Mouse (Mus musculus) stomach, embryonic 14.5 days (tissue): Measurements from ENCODE around the gene Angptl7. TPM values are rescaled to one million over a fixed set of nuclear protein-coding genes. Genes with fewer than 3 reads are reported as not detected.

Experiments used
- ATAC-seq: fragments of 200-750 bp; cut with Nextera tagmentation; 2 replicates; pipeline ENCODE4 v1.8.0; 2017; ENCODE audit warnings: low read depth, moderate TSS enrichment; ENCODE audit not compliant: insufficient number of reproducible peaks, insufficient read depth, low FRiP score
- H3K27ac ChIP-seq: fragments of 300-500 bp; sonication (generic); 2 replicates; pipeline ENCODE4 v1.5.1; 2014; ENCODE audit warnings: mild to moderate bottlenecking, low read length, moderate library complexity, mixed read lengths
- H3K27me3 ChIP-seq: fragments of 300-500 bp; sonication (generic); 2 replicates; pipeline ENCODE4 v1.6.1; 2014; ENCODE audit warnings: low read length, control low read depth, mixed read lengths; ENCODE audit not compliant: control insufficient read depth, insufficient read depth
- H3K36me3 ChIP-seq: fragments of 300-500 bp; sonication (generic); 2 replicates; pipeline ENCODE4 v1.6.1; 2014; ENCODE audit warnings: mild to moderate bottlenecking, control low read depth, low read length, moderate library complexity, mixed read lengths; ENCODE audit not compliant: control insufficient read depth, insufficient read depth
- H3K4me1 ChIP-seq: fragments of 300-500 bp; sonication (generic); 2 replicates; pipeline ENCODE4 v1.6.1; 2014; ENCODE audit warnings: low read length, control low read depth, mixed read lengths; ENCODE audit not compliant: control insufficient read depth, insufficient read depth
- H3K4me2 ChIP-seq: fragments of 300-500 bp; sonication (generic); replicated peaks from 2 replicates; pipeline ENCODE4 v1.6.1; 2014; ENCODE audit warnings: low read depth, low read length, control low read depth
- H3K4me3 ChIP-seq: fragments of 300-500 bp; sonication (generic); 2 replicates; pipeline ENCODE4 v1.5.1; 2014; ENCODE audit warnings: low read depth, low read length, control low read depth
- H3K9ac ChIP-seq: fragments of 300-500 bp; sonication (generic); replicated peaks from 2 replicates; pipeline ENCODE4 v1.6.1; 2014; ENCODE audit warnings: low read depth, mild to moderate bottlenecking, control low read depth, low read length, moderate library complexity, mixed read lengths
- H3K9me3 ChIP-seq: fragments of 300-500 bp; sonication (generic); 2 replicates; pipeline ENCODE4 v1.6.1; 2016; ENCODE audit warnings: low read depth, low read length, control low read depth; ENCODE audit not compliant: control insufficient read depth
- WGBS: fragments of 180-500 bp; shearing (Covaris S2); extraction: QIAGEN DNeasy Blood & Tissue Kit; methylation state at CpG from one replicate; pipeline ENCODE4 v1.1.7; 2014; 5-methylcytosine and 5-hydroxymethylcytosine counted together
- polyA plus RNA-seq: library from polyadenylated mRNA; unstranded; fragments of >200 nt; fragmentation: Nextera tagmentation; extraction: Ambion mirVana; gene quantifications from 2 replicates; pipeline ENCODE4 v1.2.1, GENCODE M21; 2014

The Angptl7 gene
- polyA plus RNA-seq, 1 experiment from 2014 or later: 4.2 TPM

- H3K9ac ChIP-seq: no peak overlapping the region
- no peaks in the 10 kb centered on the region for H3K9me3 ChIP-seq
- no peak for ATAC-seq
- no peaks in the 10 kb centered on the region for H3K27me3 ChIP-seq
- 67% methylated on average over 2 of the region's 2 CpGs for WGBS
- H3K27ac ChIP-seq: no peak overlapping the region
- H3K4me2 ChIP-seq: no peak overlapping the region
- peaks cover 87% of the 10 kb centered on the region for H3K36me3 ChIP-seq
- H3K4me3 ChIP-seq: no peak overlapping the region
- H3K4me1 ChIP-seq: no peaks in the 10 kb centered on the region
These were observed 12.4 kb downstream of the Angptl7 start for GRCm38 (mm10) chr4:148487841-148488240.

- Histone ChIP-seq H3K27me3 (no peaks in the 10 kb centered on the region), H3K4me3 (no peak overlapping the region), H3K36me3 (peaks cover 77% of the 10 kb centered on the region), H3K9ac (no peak overlapping the region), H3K4me2 (no peak overlapping the region), H3K4me1 (no peaks in the 10 kb centered on the region), H3K27ac (no peak overlapping the region), H3K9me3 (no peaks in the 10 kb centered on the region)
- no peak for ATAC-seq
- 96% methylated on average over 12 of the region's 12 CpGs for WGBS
These were observed 15.7 kb downstream of the Angptl7 start for GRCm38 (mm10) chr4:148484511-148484910.

GRCm38 (mm10) chr4:148481557-148482168, 18.6 kb downstream of the Angptl7 start:
- no peaks in the 10 kb centered on the region for H3K27me3 ChIP-seq
- no peak for ATAC-seq
- 75% methylated on average over 2 of the region's 2 CpGs for WGBS
- H3K4me3 ChIP-seq: no peak overlapping the region
- no peak overlapping the region for H3K27ac ChIP-seq
- H3K9me3 ChIP-seq: no peaks in the 10 kb centered on the region
- H3K4me2 ChIP-seq: no peak overlapping the region
- H3K4me1 ChIP-seq: no peaks in the 10 kb centered on the region
- H3K36me3 ChIP-seq: peaks cover 54% of the 10 kb centered on the region
- no peak overlapping the region for H3K9ac ChIP-seq

- H3K36me3 ChIP-seq: peaks cover 53% of the 10 kb centered on the region
- H3K27ac ChIP-seq: no peak overlapping the region
- H3K27me3 ChIP-seq: no peaks in the 10 kb centered on the region
- ATAC-seq: no peak
- WGBS: 97% methylated on average over 2 of the region's 2 CpGs
- no peaks in the 10 kb centered on the region for H3K9me3 ChIP-seq
- no peak overlapping the region for H3K4me3 ChIP-seq
- no peaks in the 10 kb centered on the region for H3K4me1 ChIP-seq
- H3K9ac ChIP-seq: no peak overlapping the region
- no peak overlapping the region for H3K4me2 ChIP-seq
These were observed 20.0 kb downstream of the Angptl7 start for GRCm38 (mm10) chr4:148480245-148480644.

GRCm38 (mm10) chr4:148473496-148473895, 26.8 kb downstream of the Angptl7 start:
- Histone ChIP-seq H3K9me3 (no peaks in the 10 kb centered on the region), H3K4me1 (no peaks in the 10 kb centered on the region), H3K27me3 (no peaks in the 10 kb centered on the region), H3K27ac (no peak overlapping the region), H3K36me3 (peaks cover 65% of the 10 kb centered on the region), H3K9ac (no peak overlapping the region), H3K4me3 (no peak overlapping the region), H3K4me2 (no peak overlapping the region)
- WGBS: 88% methylated on average over 5 of the region's 5 CpGs
- ATAC-seq: no peak

GRCm38 (mm10) chr4:148472436-148473174, 27.7 kb downstream of the Angptl7 start:
- 93% methylated on average over 8 of the region's 8 CpGs for WGBS
- H3K27me3 ChIP-seq: no peaks in the 10 kb centered on the region
- H3K36me3 ChIP-seq: peaks cover 73% of the 10 kb centered on the region
- no peak for ATAC-seq
- no peak overlapping the region for H3K4me3 ChIP-seq
- H3K9ac ChIP-seq: no peak overlapping the region
- no peak overlapping the region for H3K27ac ChIP-seq
- no peaks in the 10 kb centered on the region for H3K4me1 ChIP-seq
- no peaks in the 10 kb centered on the region for H3K9me3 ChIP-seq
- no peak overlapping the region for H3K4me2 ChIP-seq

- Histone ChIP-seq H3K4me2 (no peak overlapping the region), H3K9ac (no peak overlapping the region), H3K36me3 (peaks cover 75% of the 10 kb centered on the region), H3K4me1 (no peaks in the 10 kb centered on the region), H3K27me3 (no peaks in the 10 kb centered on the region), H3K4me3 (no peak overlapping the region), H3K27ac (no peak overlapping the region), H3K9me3 (no peaks in the 10 kb centered on the region)
- WGBS: 85% methylated on average over 10 of the region's 10 CpGs
- ATAC-seq: no peak
These were observed 28.9 kb downstream of the Angptl7 start for GRCm38 (mm10) chr4:148471363-148471806.

- ATAC-seq: no peak
- Histone ChIP-seq H3K4me3 (no peak overlapping the region), H3K9me3 (no peaks in the 10 kb centered on the region), H3K4me1 (no peaks in the 10 kb centered on the region), H3K4me2 (no peak overlapping the region), H3K27ac (no peak overlapping the region), H3K9ac (no peak overlapping the region), H3K36me3 (peaks cover 77% of the 10 kb centered on the region), H3K27me3 (no peaks in the 10 kb centered on the region)
- WGBS: 92% methylated on average over 11 of the region's 11 CpGs
These were observed 30.6 kb downstream of the Angptl7 start for GRCm38 (mm10) chr4:148469487-148470252.
